Mouse (Mus musculus) stomach, embryonic 14.5 days (tissue): ENCODE data around the gene Akr1c14. TPM values are rescaled to one million over a fixed set of nuclear protein-coding genes. Genes with fewer than 3 reads are reported as not detected.

Experiments used
- ATAC-seq: fragments of 200-750 bp; cut with Nextera tagmentation; 2 replicates; pipeline ENCODE4 v1.8.0; 2017; ENCODE audit warnings: low read depth, moderate TSS enrichment; ENCODE audit not compliant: insufficient number of reproducible peaks, insufficient read depth, low FRiP score
- H3K27ac ChIP-seq: fragments of 300-500 bp; sonication (generic); 2 replicates; pipeline ENCODE4 v1.5.1; 2014; ENCODE audit warnings: mild to moderate bottlenecking, low read length, moderate library complexity, mixed read lengths
- H3K27me3 ChIP-seq: fragments of 300-500 bp; sonication (generic); 2 replicates; pipeline ENCODE4 v1.6.1; 2014; ENCODE audit warnings: low read length, control low read depth, mixed read lengths; ENCODE audit not compliant: control insufficient read depth, insufficient read depth
- H3K36me3 ChIP-seq: fragments of 300-500 bp; sonication (generic); 2 replicates; pipeline ENCODE4 v1.6.1; 2014; ENCODE audit warnings: mild to moderate bottlenecking, control low read depth, low read length, moderate library complexity, mixed read lengths; ENCODE audit not compliant: control insufficient read depth, insufficient read depth
- H3K4me1 ChIP-seq: fragments of 300-500 bp; sonication (generic); 2 replicates; pipeline ENCODE4 v1.6.1; 2014; ENCODE audit warnings: low read length, control low read depth, mixed read lengths; ENCODE audit not compliant: control insufficient read depth, insufficient read depth
- H3K4me2 ChIP-seq: fragments of 300-500 bp; sonication (generic); replicated peaks from 2 replicates; pipeline ENCODE4 v1.6.1; 2014; ENCODE audit warnings: low read depth, low read length, control low read depth
- H3K4me3 ChIP-seq: fragments of 300-500 bp; sonication (generic); 2 replicates; pipeline ENCODE4 v1.5.1; 2014; ENCODE audit warnings: low read depth, low read length, control low read depth
- H3K9ac ChIP-seq: fragments of 300-500 bp; sonication (generic); replicated peaks from 2 replicates; pipeline ENCODE4 v1.6.1; 2014; ENCODE audit warnings: low read depth, mild to moderate bottlenecking, control low read depth, low read length, moderate library complexity, mixed read lengths
- H3K9me3 ChIP-seq: fragments of 300-500 bp; sonication (generic); 2 replicates; pipeline ENCODE4 v1.6.1; 2016; ENCODE audit warnings: low read depth, low read length, control low read depth; ENCODE audit not compliant: control insufficient read depth
- WGBS: fragments of 180-500 bp; shearing (Covaris S2); extraction: QIAGEN DNeasy Blood & Tissue Kit; methylation state at CpG from one replicate; pipeline ENCODE4 v1.1.7; 2014; 5-methylcytosine and 5-hydroxymethylcytosine counted together
- polyA plus RNA-seq: library from polyadenylated mRNA; unstranded; fragments of >200 nt; fragmentation: Nextera tagmentation; extraction: Ambion mirVana; gene quantifications from 2 replicates; pipeline ENCODE4 v1.2.1, GENCODE M21; 2014

The Akr1c14 gene
- polyA plus RNA-seq: 2.0 and 2.9 TPM in 2 replicates

GRCm38 (mm10) chr13:4048719-4049118, at the start of gene Akr1c14:
Gene Akr1c14 (plus strand): TSS chr13:4049011.
- H3K9ac ChIP-seq: no peak within 1 kb of the TSS
- no peaks in the 10 kb centered on the region for H3K36me3 ChIP-seq
- no peak within 1 kb of the TSS for H3K4me2 ChIP-seq
- 50% methylated on average over 2 of the region's 2 CpGs for WGBS
- H3K4me3 ChIP-seq: no peak within 1 kb of the TSS
- H3K27me3 ChIP-seq: no peaks in the 10 kb centered on the region
- ATAC-seq: no peak
- H3K4me1 ChIP-seq: no peaks in the 10 kb centered on the region
- H3K27ac ChIP-seq: no peak within 1 kb of the TSS
- H3K9me3 ChIP-seq: no peaks in the 10 kb centered on the region

- no peak overlapping the region for H3K27ac ChIP-seq
- no peaks in the 10 kb centered on the region for H3K27me3 ChIP-seq
- H3K9ac ChIP-seq: no peak overlapping the region
- ATAC-seq: no peak
- no peaks in the 10 kb centered on the region for H3K36me3 ChIP-seq
- H3K4me2 ChIP-seq: no peak overlapping the region
- H3K4me1 ChIP-seq: no peaks in the 10 kb centered on the region
- no peaks in the 10 kb centered on the region for H3K9me3 ChIP-seq
- no peak overlapping the region for H3K4me3 ChIP-seq
- WGBS: 18% methylated on average over 3 of the region's 3 CpGs
Observed at GRCm38 (mm10) chr13:4001687-4002086, 47.1 kb upstream of the Akr1c14 start.

GRCm38 (mm10) chr13:4010784-4011183, 38.0 kb upstream of the Akr1c14 start:
- WGBS: 71% methylated on average over 4 of the region's 4 CpGs

GRCm38 (mm10) chr13:4013811-4014210, 35.0 kb upstream of the Akr1c14 start:
- Histone ChIP-seq H3K9me3 (no peaks in the 10 kb centered on the region), H3K9ac (no peak overlapping the region), H3K27ac (no peak overlapping the region), H3K36me3 (no peaks in the 10 kb centered on the region), H3K4me1 (no peaks in the 10 kb centered on the region), H3K4me2 (no peak overlapping the region), H3K27me3 (no peaks in the 10 kb centered on the region), H3K4me3 (no peak overlapping the region)
- no peak for ATAC-seq

More at GRCm38 (mm10) chr13:4010784-4011183, 38.0 kb upstream of the Akr1c14 start:
- Histone ChIP-seq H3K36me3 (no peaks in the 10 kb centered on the region), H3K27ac (no peak overlapping the region), H3K9ac (no peak overlapping the region), H3K4me1 (no peaks in the 10 kb centered on the region), H3K9me3 (no peaks in the 10 kb centered on the region), H3K4me3 (no peak overlapping the region), H3K4me2 (no peak overlapping the region), H3K27me3 (no peaks in the 10 kb centered on the region)
- no peak for ATAC-seq

GRCm38 (mm10) chr13:4029897-4030296, 18.9 kb upstream of the Akr1c14 start:
- Histone ChIP-seq H3K27ac (no peak overlapping the region), H3K4me3 (no peak overlapping the region), H3K4me1 (no peaks in the 10 kb centered on the region), H3K4me2 (no peak overlapping the region), H3K36me3 (no peaks in the 10 kb centered on the region), H3K9me3 (no peaks in the 10 kb centered on the region), H3K27me3 (no peaks in the 10 kb centered on the region), H3K9ac (no peak overlapping the region)
- no peak for ATAC-seq
- WGBS: 49% methylated on average over 2 of the region's 2 CpGs

- Histone ChIP-seq H3K4me1 (no peaks in the 10 kb centered on the region), H3K27ac (no peak overlapping the region), H3K4me3 (no peak overlapping the region), H3K9ac (no peak overlapping the region), H3K9me3 (no peaks in the 10 kb centered on the region), H3K4me2 (no peak overlapping the region), H3K36me3 (no peaks in the 10 kb centered on the region), H3K27me3 (no peaks in the 10 kb centered on the region)
- ATAC-seq: no peak; the same call in 1 of the 2 replicates
- 63% methylated on average over 3 of the region's 3 CpGs for WGBS
Observed at GRCm38 (mm10) chr13:4032512-4032911, 16.3 kb upstream of the Akr1c14 start.

- no peak overlapping the region for H3K9ac ChIP-seq
- no peaks in the 10 kb centered on the region for H3K4me1 ChIP-seq
- WGBS: 89% methylated on average over 3 of the region's 3 CpGs
- ATAC-seq: no peak
- H3K9me3 ChIP-seq: no peaks in the 10 kb centered on the region
- no peak overlapping the region for H3K4me2 ChIP-seq
- no peak overlapping the region for H3K27ac ChIP-seq
- H3K36me3 ChIP-seq: no peaks in the 10 kb centered on the region
- no peak overlapping the region for H3K4me3 ChIP-seq
- no peaks in the 10 kb centered on the region for H3K27me3 ChIP-seq
Observed at GRCm38 (mm10) chr13:4035052-4035451, 13.8 kb upstream of the Akr1c14 start.

- ATAC-seq: no peak
- Histone ChIP-seq H3K4me2 (no peak overlapping the region), H3K36me3 (no peaks in the 10 kb centered on the region), H3K4me1 (no peaks in the 10 kb centered on the region), H3K9me3 (no peaks in the 10 kb centered on the region), H3K27me3 (no peaks in the 10 kb centered on the region), H3K27ac (no peak overlapping the region), H3K9ac (no peak overlapping the region), H3K4me3 (no peak overlapping the region)
- WGBS: 77% methylated on average over 3 of the region's 3 CpGs
Observed at GRCm38 (mm10) chr13:4046113-4046512, 2.7 kb upstream of the Akr1c14 start.

GRCm38 (mm10) chr13:4046841-4047240, 2.0 kb upstream of the Akr1c14 start:
- no peaks in the 10 kb centered on the region for H3K36me3 ChIP-seq
- WGBS: 44% methylated on average over 2 of the region's 2 CpGs
- H3K4me3 ChIP-seq: no peak overlapping the region
- H3K27ac ChIP-seq: no peak overlapping the region
- no peaks in the 10 kb centered on the region for H3K9me3 ChIP-seq
- no peaks in the 10 kb centered on the region for H3K4me1 ChIP-seq
- no peak overlapping the region for H3K9ac ChIP-seq
- H3K4me2 ChIP-seq: no peak overlapping the region
- no peak for ATAC-seq
- H3K27me3 ChIP-seq: no peaks in the 10 kb centered on the region
